Mouse (Mus musculus): ENCODE data around the gene Zc3h4.

The Zc3h4 gene

DNA sequence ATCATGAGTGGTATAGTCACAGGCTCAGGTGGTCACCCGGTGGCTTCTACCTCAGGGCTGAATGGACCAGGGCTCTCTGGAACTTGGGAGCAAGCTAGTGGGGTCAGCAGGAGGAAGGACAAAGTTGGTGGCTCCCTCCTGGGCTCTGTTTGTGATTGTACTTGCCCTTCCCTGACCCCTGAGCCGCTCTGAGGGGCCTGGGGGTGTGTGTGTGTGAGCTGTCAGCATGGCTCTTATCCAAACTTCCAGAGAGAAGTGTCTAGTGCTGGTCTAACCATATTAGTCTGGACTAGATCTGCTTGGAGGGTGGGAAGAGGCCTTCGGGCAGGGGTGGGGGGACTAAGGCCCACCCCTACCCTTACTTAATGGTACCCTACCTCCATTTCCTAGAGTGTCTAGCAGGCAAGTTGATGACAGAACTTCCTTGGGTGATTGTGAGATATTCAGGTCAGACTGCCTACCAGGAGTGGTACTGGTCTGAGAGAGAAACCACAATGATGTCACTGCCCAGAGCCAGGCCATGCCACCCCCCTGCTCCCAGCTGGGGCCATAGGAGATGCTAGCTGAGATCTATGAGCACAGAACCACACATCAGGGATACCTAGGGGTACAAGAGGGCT, 32.8 kb downstream of the Zc3h4 start:
- no peak for DNase-seq (ENCODE audit: low spot score)

DNA sequence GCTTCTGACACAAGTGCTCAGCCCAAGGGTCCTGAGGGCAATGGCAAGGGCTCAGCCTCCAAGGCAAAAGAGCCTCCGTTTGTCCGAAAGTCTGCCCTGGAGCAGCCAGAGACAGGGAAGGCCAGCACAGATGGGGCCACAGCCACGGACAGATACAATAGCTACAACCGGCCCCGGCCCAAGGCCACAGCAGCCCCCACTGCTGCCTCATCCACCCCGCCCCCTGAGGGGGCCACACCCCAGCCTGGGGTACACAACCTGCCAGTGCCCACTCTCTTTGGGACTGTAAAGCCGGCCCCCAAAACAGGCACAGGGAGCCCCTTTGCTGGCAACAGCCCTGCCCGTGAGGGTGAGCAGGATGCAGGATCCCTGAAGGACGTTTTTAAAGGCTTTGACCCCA, 34.4 kb downstream of the Zc3h4 start:
- no peak for DNase-seq (ENCODE audit: low spot score)

- DNase-seq (ENCODE audit: low spot score), result peak; percentile 6
These were observed 40.5 kb downstream of the Zc3h4 start for GRCm38 (mm10) chr7:16441241-16441640.

DNA sequence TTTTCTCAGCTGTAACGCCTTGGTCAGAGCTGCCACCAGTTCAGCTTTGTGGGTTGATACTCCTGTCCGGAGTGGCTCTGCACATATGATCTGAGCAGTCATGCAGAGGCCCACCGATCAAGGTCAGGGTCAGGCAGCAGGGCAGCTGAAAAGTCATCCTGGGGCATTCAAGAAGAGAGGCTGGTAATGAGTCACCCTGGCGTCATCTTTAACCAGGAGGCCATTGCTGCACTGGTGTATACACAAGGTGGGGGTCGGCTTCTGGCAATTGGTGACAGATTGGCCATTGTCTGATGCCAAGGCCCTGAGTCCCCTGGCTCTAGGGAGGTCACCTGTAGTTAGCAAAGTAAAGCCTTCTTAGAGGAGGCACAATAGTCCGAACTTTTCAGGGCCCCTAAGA, 50.9 kb downstream of the Zc3h4 start:
- DNase-seq (ENCODE audit: low spot score), result no peak

DNA sequence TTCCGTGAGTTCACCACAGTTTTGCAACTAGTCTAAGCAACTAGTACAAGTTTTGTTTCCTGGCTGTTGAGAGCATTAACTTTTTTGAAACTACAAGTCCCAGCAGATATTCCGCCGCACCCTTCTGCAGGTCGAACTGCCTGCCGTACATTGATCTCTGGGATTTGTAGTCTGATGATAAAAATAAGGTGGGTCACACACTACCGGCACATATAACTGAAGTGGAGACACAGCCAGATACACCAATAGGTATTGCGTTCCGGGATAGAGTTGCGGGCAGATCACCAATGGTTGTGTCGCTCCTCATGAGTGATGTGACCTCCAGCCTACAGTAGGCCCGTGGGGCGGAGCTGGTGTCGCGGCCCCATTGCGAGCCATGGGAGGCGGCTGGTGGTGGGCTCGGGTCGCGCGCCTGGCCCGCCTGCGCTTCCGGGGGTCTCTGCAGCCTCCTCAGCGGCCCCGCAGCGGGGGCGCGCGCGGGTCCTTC, 51.9 kb downstream of the Zc3h4 start, which contains the start of gene Tmem160:
TSS of gene Tmem160 (plus strand) at position 193 of the 487 bp plus-strand sequence.
- DNase-seq (ENCODE audit: low spot score), result peak; percentile 92

- DNase-seq (ENCODE audit: low spot score), result peak; percentile 43
These were observed 52.5 kb downstream of the Zc3h4 start for GRCm38 (mm10) chr7:16453118-16453711.

GRCm38 (mm10) chr7:16455016-16455415, 54.3 kb downstream of the Zc3h4 start:
- no peak for DNase-seq (ENCODE audit: low spot score)

DNA sequence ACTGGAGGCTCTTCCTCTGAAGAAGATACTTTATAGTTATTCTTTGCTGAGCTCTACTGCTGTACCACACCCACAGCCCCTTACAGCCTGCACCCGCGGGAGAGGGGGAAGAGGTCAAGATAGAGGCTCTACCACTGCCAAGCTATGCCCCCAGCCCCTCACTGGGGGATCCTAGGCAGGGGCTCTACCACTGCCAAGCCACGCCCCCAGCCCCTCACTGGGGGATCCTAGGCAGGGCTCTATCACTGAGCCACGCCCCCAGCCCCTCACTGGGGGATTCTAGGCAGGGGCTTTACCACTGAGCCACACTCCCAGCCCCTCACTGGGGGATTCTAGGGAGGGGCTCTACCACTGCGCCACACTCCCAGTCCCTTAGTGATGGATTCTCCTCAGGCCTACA, 55.6 kb downstream of the Zc3h4 start:
- DNase-seq (ENCODE audit: low spot score), result no peak

- DNase-seq (ENCODE audit: low spot score), result no peak
These were observed 59.9 kb downstream of the Zc3h4 start for GRCm38 (mm10) chr7:16460566-16460965.

GRCm38 (mm10) chr7:16461151-16461550, 60.4 kb downstream of the Zc3h4 start:
- no peak for DNase-seq (ENCODE audit: low spot score)

- DNase-seq (ENCODE audit: low spot score), result no peak
These were observed 61.0 kb downstream of the Zc3h4 start for GRCm38 (mm10) chr7:16461705-16462104.

DNA sequence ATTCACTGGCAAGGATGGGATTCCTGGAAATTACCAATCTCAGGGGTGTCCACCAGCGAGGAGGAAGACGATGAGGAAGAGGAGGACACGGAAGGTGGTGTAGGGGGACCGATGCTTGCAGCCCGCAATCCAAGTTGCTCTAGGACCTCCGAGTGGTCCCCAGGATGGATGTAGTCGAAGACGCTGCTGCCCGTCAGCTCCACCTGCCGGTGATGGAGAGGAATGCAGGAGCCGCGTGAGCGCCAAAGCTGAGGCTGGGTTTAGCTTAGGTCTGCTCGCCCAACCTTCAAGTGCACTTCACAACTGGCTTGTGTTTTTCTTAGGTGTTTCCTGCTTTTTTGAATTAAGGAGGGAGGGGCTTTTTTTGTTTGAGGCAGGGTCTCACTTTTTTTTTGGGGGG, 62.5 kb downstream of the Zc3h4 start:
- peak; percentile 58 for DNase-seq (ENCODE audit: low spot score)

GRCm38 (mm10) chr7:16465160-16465559, 64.5 kb downstream of the Zc3h4 start:
- peak; percentile 65 for DNase-seq (ENCODE audit: low spot score)

DNA sequence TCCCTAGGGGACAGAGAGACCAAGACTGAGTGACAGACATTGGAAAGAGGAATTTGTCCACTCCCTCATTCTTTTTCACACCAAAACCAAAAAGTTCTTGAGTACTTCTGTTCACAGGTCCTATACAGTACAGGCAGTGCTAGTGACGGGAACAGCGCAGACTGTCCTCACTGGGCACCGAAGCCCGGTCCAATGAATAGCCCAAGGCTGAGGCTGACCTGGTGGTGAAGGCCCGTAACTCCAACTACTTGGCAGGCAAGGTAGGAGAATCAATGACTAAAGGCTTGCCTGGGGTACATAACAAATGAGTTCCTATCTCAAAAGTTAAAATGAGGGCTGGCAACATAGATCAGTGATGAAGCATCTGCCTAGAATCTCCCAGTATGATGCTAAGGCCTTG, 64.9 kb downstream of the Zc3h4 start:
- no peak for DNase-seq (ENCODE audit: low spot score)

DNA sequence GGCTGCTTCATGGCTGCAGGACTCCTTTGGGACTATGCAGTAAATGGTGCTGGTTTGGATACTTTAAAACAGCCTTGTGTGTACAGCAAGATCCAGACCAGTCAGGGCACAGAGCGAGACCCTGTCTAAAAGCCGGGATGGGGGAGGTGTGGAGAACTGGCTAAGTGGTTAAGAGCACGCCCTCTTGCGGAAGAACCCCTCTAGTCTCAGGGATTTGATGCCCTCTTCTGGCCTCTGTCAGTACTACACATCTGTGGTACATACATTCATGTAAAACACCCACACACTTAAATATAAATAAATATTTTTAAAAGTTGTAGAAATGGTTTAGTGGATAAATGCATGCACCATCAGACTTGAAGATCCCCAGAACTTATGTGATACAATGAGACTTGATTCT, 65.9 kb downstream of the Zc3h4 start:
- DNase-seq (ENCODE audit: low spot score), result no peak

GRCm38 (mm10) chr7:16468115-16468514, 67.4 kb downstream of the Zc3h4 start:
- no peak for DNase-seq (ENCODE audit: low spot score)

- peak; percentile 8 for DNase-seq (ENCODE audit: low spot score)
These were observed 70.8 kb downstream of the Zc3h4 start for GRCm38 (mm10) chr7:16471549-16471948.

- no peak for DNase-seq (ENCODE audit: low spot score)
These were observed 71.5 kb downstream of the Zc3h4 start for GRCm38 (mm10) chr7:16472116-16472709.

GRCm38 (mm10) chr7:16473847-16474246, 73.1 kb downstream of the Zc3h4 start:
- no peak for DNase-seq (ENCODE audit: low spot score)

DNA sequence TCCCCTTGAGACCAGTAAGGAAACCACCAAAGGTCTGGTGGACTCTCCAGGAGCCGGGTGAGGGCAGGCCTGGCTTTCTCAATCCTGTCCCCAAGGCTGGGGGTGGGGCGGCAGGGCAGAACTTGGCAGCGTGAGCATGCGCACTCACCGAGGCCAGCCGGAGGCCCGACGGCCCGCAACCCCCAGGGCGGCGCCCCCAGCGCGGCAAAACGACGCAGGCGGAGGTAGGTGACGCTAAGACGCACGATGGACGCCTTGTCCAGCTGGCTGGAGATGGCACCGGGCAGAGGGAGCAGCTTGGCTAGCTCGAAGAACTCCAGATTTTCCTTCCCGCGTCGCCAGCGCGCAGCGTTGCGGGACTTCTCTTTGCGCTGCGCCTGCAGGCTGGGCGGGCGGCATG, 73.7 kb downstream of the Zc3h4 start:
- DNase-seq (ENCODE audit: low spot score), result no peak

- no peak for DNase-seq (ENCODE audit: low spot score)
These were observed 74.6 kb downstream of the Zc3h4 start for GRCm38 (mm10) chr7:16475321-16475720.

- no peak for DNase-seq (ENCODE audit: low spot score)
These were observed 75.3 kb downstream of the Zc3h4 start for GRCm38 (mm10) chr7:16475764-16476599.

- DNase-seq (ENCODE audit: low spot score), result no peak
These were observed 75.9 kb downstream of the Zc3h4 start for GRCm38 (mm10) chr7:16476600-16476989.
